Mouse (Mus musculus) CD4-positive helper T cell, adult 2 months (primary cell): ENCODE measurements around the gene Rbl2.
A peak's percentile ranks its signal among the peaks of the same experiment; 100 is the strongest.

ENCODE experiments used
- DNase-seq: peaks from one replicate; pipeline ENCODE4 v3.0.0-alpha.2; 2012; ENCODE audit warnings: low read depth, missing footprints, low spot score

The Rbl2 gene

DNA sequence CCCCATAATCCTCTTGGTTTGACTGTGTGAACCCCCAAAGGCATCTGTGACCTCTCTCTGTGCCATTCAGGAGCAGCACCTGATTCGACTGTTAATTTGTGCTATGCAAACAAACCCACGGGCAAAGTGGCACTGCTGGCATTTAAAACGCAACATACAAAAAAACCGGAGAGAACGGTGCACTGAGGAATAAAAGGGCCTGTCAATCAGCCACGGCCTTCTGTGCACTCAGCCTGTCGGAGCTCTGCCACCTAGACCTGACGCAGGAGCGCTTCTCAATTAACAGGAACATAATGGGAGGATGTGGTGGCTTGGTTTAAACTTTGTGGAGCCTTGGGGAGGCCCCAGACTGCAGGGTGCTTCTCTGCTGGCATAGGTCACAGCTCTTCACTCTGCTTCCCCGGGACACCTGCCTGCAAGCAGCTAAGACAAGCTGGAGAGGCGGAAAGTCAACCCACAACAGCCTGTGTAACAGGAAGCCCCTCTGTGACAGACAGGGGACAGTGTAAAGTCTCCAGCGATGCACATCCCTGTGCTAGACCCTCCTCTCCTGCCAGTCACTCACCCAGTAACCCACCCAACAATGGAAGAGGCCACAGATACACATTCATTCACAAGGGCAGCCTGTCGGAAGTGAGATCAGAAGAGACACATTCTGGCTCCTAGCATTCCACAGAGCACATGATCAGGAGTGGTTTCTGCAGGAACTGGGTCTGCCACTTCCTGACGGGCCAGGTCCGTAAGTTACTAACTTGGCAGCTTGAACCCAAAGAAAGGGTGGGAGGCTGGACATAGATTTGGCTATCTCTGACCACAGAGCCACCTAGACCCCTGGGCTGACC, 90.3 kb downstream of the Rbl2 start:
- DNase-seq = peak; percentile 47

- no peak for DNase-seq
These were observed 100.3 kb downstream of the Rbl2 start for GRCm38 (mm10) chr8:91170152-91170551.

DNA sequence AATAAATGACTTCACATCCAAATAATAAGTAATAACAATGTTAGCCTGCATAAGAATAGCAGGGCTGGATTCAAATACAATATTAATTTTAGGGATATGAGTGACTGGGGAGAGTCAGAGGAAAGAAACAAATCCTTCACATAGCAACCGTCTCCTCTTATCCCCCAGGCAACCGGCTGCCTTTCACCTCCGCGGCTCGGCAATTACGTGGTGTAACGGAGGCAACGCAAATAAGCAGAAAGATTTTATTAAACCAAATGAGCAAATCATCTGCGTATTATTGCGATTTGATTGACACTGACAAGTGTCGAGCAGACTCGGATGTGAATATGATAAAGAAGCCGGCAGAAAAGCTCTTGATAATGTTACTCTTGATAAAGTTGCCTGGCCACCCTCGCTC, 101.1 kb downstream of the Rbl2 start:
- no peak for DNase-seq

DNA sequence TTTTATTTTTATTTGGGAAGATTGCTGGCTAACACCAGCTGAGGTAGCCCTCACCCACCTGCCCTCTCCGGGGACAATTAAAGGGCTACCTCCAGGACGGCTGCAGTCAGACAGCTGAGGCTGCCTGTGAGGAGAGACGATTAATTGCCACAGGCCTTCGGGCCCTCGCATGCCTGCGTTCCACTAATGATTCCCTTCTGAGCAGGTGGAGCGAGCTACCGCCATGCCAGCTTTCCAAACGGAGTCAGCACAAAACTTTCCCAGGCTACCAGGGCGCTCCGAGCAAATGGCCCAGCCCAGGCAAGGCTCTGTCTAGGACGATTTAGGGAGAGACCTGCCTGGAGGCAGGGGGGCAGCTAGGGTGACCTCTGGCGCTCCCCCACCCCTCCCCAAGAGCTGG, 101.7 kb downstream of the Rbl2 start:
- DNase-seq = no peak
